In genomic region chr1:38842861-38843260, GRCm38 (mm10) we compare ENCODE assay signal across 21 mouse cellular contexts. TPM values are rescaled to one million over a fixed set of nuclear protein-coding genes. Genes with fewer than 3 reads are reported as not detected.
DNase-seq lines count a peak whose midpoint lies in the region; ATAC-seq lines count a peak whose summit lies in the region.
"Had no signal": no experiment of that assay in that cellular context is flagged by ENCODE, and none has a peak within 500 bp of the region (broad histone marks: within the 10 kb centered on the region; RNA-seq: fewer than 3 reads in every experiment).

No protein-coding gene starts in this region.

- 69% methylated on average over 1 of the region's 1 CpGs for WGBS in hindbrain, embryonic 15.5 days
- 69% methylated on average over 1 of the region's 1 CpGs for WGBS in hindbrain, embryonic 14.5 days

- no peak overlapping the region for H3K4me2 ChIP-seq in hindbrain, embryonic 15.5 days
- H3K4me2 ChIP-seq in hindbrain, embryonic 14.5 days (replicated peaks): no peak overlapping the region
- H3K4me2 ChIP-seq: embryonic facial prominence, embryonic 12.5 days; forebrain, embryonic 12.5 days had no signal

- H3K9me3 ChIP-seq in hindbrain, embryonic 15.5 days: no peaks in the 10 kb centered on the region
- no peaks in the 10 kb centered on the region for H3K9me3 ChIP-seq in hindbrain, embryonic 14.5 days (ENCODE audit: control insufficient read depth, low read length)
- H3K9me3 ChIP-seq: embryonic facial prominence, embryonic 10.5 days; embryonic facial prominence, embryonic 12.5 days; forebrain, embryonic 10.5 days; forebrain, embryonic 12.5 days had no signal

- H3K4me1 ChIP-seq in hindbrain, embryonic 15.5 days (replicated peaks): peaks cover 10% of the 10 kb centered on the region
- peaks cover 7% of the 10 kb centered on the region; the same call in 1 of the 2 replicates for H3K4me1 ChIP-seq in hindbrain, embryonic 14.5 days (replicated peaks; ENCODE audit: control insufficient read depth, insufficient read depth, low read length)
- H3K4me1 ChIP-seq: embryonic facial prominence, embryonic 12.5 days had no signal

- H3K27ac ChIP-seq in hindbrain, embryonic 15.5 days (replicated peaks): no peak overlapping the region
- no peak overlapping the region for H3K27ac ChIP-seq in hindbrain, embryonic 14.5 days
- H3K27ac ChIP-seq: embryonic facial prominence, embryonic 10.5 days; embryonic facial prominence, embryonic 12.5 days; forebrain, embryonic 10.5 days; forebrain, embryonic 12.5 days had no signal

- H3K9ac ChIP-seq in hindbrain, embryonic 15.5 days: no peak overlapping the region
- H3K9ac ChIP-seq in hindbrain, embryonic 14.5 days: no peak overlapping the region
- H3K9ac ChIP-seq: embryonic facial prominence, embryonic 12.5 days; forebrain, embryonic 12.5 days had no signal

- DNase-seq in hindbrain, embryonic 14.5 days (ENCODE audit: low spot score): no peak
- peak; percentile 60 for DNase-seq in retina, embryonic 14.5 days (ENCODE audit: low spot score)
- no peak for DNase-seq in cerebellum, postnatal 4 days (ENCODE audit: low spot score in 2 of 2)
- DNase-seq in cerebellum, postnatal 10 days: no peak
- DNase-seq: adrenal gland, adult 8-10 months; adrenal gland, postnatal 14 days; adrenal gland, postnatal 36 days; cerebellum, adult 11-12 months; cerebellum, adult 2 months; cerebellum, adult 9-10 months; cerebellum, postnatal 14 days; cerebellum, postnatal 36 days had no signal

- H3K36me3 ChIP-seq in hindbrain, embryonic 15.5 days: no peaks in the 10 kb centered on the region
- no peaks in the 10 kb centered on the region for H3K36me3 ChIP-seq in hindbrain, embryonic 14.5 days (replicated peaks; ENCODE audit: control insufficient read depth, insufficient read depth)
- H3K36me3 ChIP-seq: embryonic facial prominence, embryonic 10.5 days; embryonic facial prominence, embryonic 12.5 days; forebrain, embryonic 10.5 days; forebrain, embryonic 12.5 days had no signal

- no peak overlapping the region for H3K4me3 ChIP-seq in hindbrain, embryonic 15.5 days
- H3K4me3 ChIP-seq in hindbrain, embryonic 14.5 days (replicated peaks; ENCODE audit: low read length): no peak overlapping the region
- H3K4me3 ChIP-seq: embryonic facial prominence, embryonic 10.5 days; embryonic facial prominence, embryonic 12.5 days; erythroblast, embryonic 14.5 days; forebrain, embryonic 10.5 days; forebrain, embryonic 12.5 days had no signal

- ATAC-seq in hindbrain, embryonic 15.5 days (ENCODE audit: low FRiP score, low read depth): 0 out of 2 replicates have a peak, but pooled peaks have one; percentile 6
- ATAC-seq in hindbrain, embryonic 14.5 days (ENCODE audit: low FRiP score): no peak
- ATAC-seq: activated CD4-positive, CD25-positive, alpha-beta regulatory T cell, adult 4 months; Patski had no signal

- H3K27me3 ChIP-seq in hindbrain, embryonic 15.5 days: no peaks in the 10 kb centered on the region
- H3K27me3 ChIP-seq in hindbrain, embryonic 14.5 days (ENCODE audit: control insufficient read depth, insufficient read depth, low read length): 0 out of 2 replicates have a peak, but pooled peaks cover 5% of the 10 kb centered on the region

RNA-seq across cellular contexts. Expression of gene Lonrf2, which starts 6.3 kb away (rescaled TPM):
- 21.9 and 24.1 TPM in 2 replicates for polyA plus RNA-seq in hindbrain, embryonic 15.5 days (2015; fragmentation: Nextera tagmentation; extraction: Ambion mirVana)
- 31.5 and 33.7 TPM in 2 replicates for polyA plus RNA-seq in hindbrain, embryonic 14.5 days (2014; fragmentation: Nextera tagmentation; extraction: Ambion mirVana)
- polyA plus RNA-seq: activated CD4-positive, CD25-positive, alpha-beta regulatory T cell, adult 4 months; C2C12; erythroblast, embryonic 14.5 days had no signal

RNA-seq across cellular contexts. Expression of gene Chst10, which starts 55.1 kb away (rescaled TPM):
- 54.7 and 58.8 TPM in 2 replicates for polyA plus RNA-seq in hindbrain, embryonic 15.5 days (2015; fragmentation: Nextera tagmentation; extraction: Ambion mirVana)
- polyA plus RNA-seq in hindbrain, embryonic 14.5 days (2014; fragmentation: Nextera tagmentation; extraction: Ambion mirVana): 63.1 and 66.8 TPM in 2 replicates
